Mouse (Mus musculus): ENCODE measurements around the gene Txnrd1.

DNA sequence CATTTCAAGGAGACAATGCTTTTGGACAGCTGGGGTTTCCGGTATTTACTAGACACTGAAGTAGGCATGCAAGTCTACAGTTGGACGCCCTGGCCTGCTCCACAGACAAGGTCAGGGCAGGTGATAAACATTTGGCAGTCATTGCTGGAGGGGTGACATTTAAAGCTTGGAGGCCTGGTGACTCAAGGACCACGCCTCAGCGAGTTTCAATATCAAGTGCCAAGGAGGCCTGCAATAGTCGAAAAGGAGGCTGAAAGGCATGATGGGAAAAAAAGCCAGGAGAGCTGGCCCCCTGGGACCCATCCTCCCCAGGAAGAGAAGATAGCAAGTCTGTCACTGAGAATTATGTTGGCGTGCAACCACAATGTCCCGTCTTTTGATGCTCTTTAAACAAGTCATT is 26.5 kb upstream of the Txnrd1 start:
- TF ChIP-seq POLR2A (IDR thresholded peaks at IDR 0.05; ENCODE audit: borderline replicate concordance, insufficient read depth, low read length) (no peak), CTCF (IDR thresholded peaks at IDR 0.05; ENCODE audit: borderline replicate concordance, insufficient read depth, low read depth, low read length) (no peak)

Measured in cerebellum, adult 2 months (tissue).